Mouse (Mus musculus): ENCODE measurements around the gene BC049715.

GRCm38 (mm10) chr6:136844903-136845302 lies 17.5 kb downstream of the BC049715 start:
- TF ChIP-seq CTCF (IDR thresholded peaks at IDR 0.05; ENCODE audit: low read depth, low read length) = no peak
- TF ChIP-seq POLR2A (IDR thresholded peaks at IDR 0.05; ENCODE audit: extremely low read depth, insufficient read depth, low read length) = no peak
